Mouse (Mus musculus) brown adipose tissue, adult 24 weeks (tissue): ENCODE measurements around the gene Mast1. TPM values are rescaled to one million over a fixed set of nuclear protein-coding genes. Genes with fewer than 3 reads are reported as not detected.
A peak's percentile ranks its signal among the peaks of the same experiment; 100 is the strongest.

Experiments used
- H3K27ac ChIP-seq: fragments of 200-500 bp; replicated peaks from 2 replicates; pipeline ENCODE4 v1.5.1; 2012; ENCODE audit warnings: low read depth, mild to moderate bottlenecking, low read length
- H3K4me1 ChIP-seq: fragments of 200-500 bp; 2 replicates; pipeline ENCODE4 v1.6.1; 2012; ENCODE audit warnings: low read length, mixed read lengths; ENCODE audit not compliant: control insufficient read depth, insufficient read depth, insufficient read length
- H3K4me3 ChIP-seq: fragments of 200-500 bp; 2 replicates; pipeline ENCODE4 v1.5.1; 2012; ENCODE audit warnings: low read depth, mild to moderate bottlenecking, low read length, moderate library complexity; ENCODE audit not compliant: insufficient read depth
- polyA plus RNA-seq: library from polyadenylated mRNA; stranded (reverse); fragments of >200 nt; gene quantifications from 2 replicates; pipeline ENCODE4 v1.2.4, GENCODE M21; 2012; ENCODE audit not compliant: missing spikeins, insufficient read depth, insufficient read length

Mast1 gene
- polyA plus RNA-seq, 1 experiment: not detected

GRCm38 (mm10) chr8:84965731-84966291 is 28.7 kb upstream of the Mast1 start:
- no peak overlapping the region for H3K27ac ChIP-seq
- H3K4me1 ChIP-seq: peaks cover 14% of the 10 kb centered on the region; the same call in 1 of the 2 replicates
- peak overlapping the region; percentile 64 for H3K4me3 ChIP-seq

GRCm38 (mm10) chr8:84963952-84964351 is 26.8 kb upstream of the Mast1 start:
- Histone ChIP-seq H3K4me3 (no peak overlapping the region), H3K4me1 (peaks cover 12% of the 10 kb centered on the region; the same call in 1 of the 2 replicates), H3K27ac (no peak overlapping the region)

GRCm38 (mm10) chr8:84959811-84960210 is 22.7 kb upstream of the Mast1 start:
- Histone ChIP-seq H3K27ac (no peak overlapping the region), H3K4me3 (no peak overlapping the region), H3K4me1 (no peaks in the 10 kb centered on the region)

GRCm38 (mm10) chr8:84956768-84957167 is 19.6 kb upstream of the Mast1 start:
- no peaks in the 10 kb centered on the region for H3K4me1 ChIP-seq
- no peak overlapping the region for H3K27ac ChIP-seq
- H3K4me3 ChIP-seq: no peak overlapping the region

GRCm38 (mm10) chr8:84952612-84953255 is 15.6 kb upstream of the Mast1 start:
- Histone ChIP-seq H3K27ac (no peak overlapping the region), H3K4me1 (no peaks in the 10 kb centered on the region), H3K4me3 (no peak overlapping the region)

- Histone ChIP-seq H3K27ac (no peak overlapping the region), H3K4me3 (no peak overlapping the region), H3K4me1 (no peaks in the 10 kb centered on the region)
These were observed 12.6 kb upstream of the Mast1 start for GRCm38 (mm10) chr8:84949753-84950152.

- no peaks in the 10 kb centered on the region for H3K4me1 ChIP-seq
- no peak overlapping the region for H3K4me3 ChIP-seq
- no peak overlapping the region for H3K27ac ChIP-seq
These were observed 10.0 kb upstream of the Mast1 start for GRCm38 (mm10) chr8:84947241-84947545.

GRCm38 (mm10) chr8:84946528-84947240 is 9.5 kb upstream of the Mast1 start, which contains the start of gene Rtbdn:
Gene Rtbdn, plus strand, starts transcription at chr8:84946991.
- Histone ChIP-seq H3K27ac (no peak within 1 kb of the TSS), H3K4me1 (no peaks in the 10 kb centered on the region), H3K4me3 (peak within 1 kb of the TSS; percentile 20)

- Histone ChIP-seq H3K27ac (no peak overlapping the region), H3K4me1 (no peaks in the 10 kb centered on the region), H3K4me3 (peak overlapping the region; percentile 20)
These were observed 8.7 kb upstream of the Mast1 start for GRCm38 (mm10) chr8:84945633-84946527.

- no peak overlapping the region for H3K27ac ChIP-seq
- H3K4me1 ChIP-seq: no peaks in the 10 kb centered on the region
- peak overlapping the region; percentile 20; the same call in 1 of the 2 replicates for H3K4me3 ChIP-seq
These were observed 8.1 kb upstream of the Mast1 start for GRCm38 (mm10) chr8:84945235-84945632.

- Histone ChIP-seq H3K4me1 (no peaks in the 10 kb centered on the region), H3K4me3 (peak overlapping the region; percentile 30), H3K27ac (no peak overlapping the region)
These were observed 7.5 kb upstream of the Mast1 start for GRCm38 (mm10) chr8:84944478-84945160.

GRCm38 (mm10) chr8:84943699-84944098 is 6.5 kb upstream of the Mast1 start:
- H3K4me1 ChIP-seq: no peaks in the 10 kb centered on the region
- no peak overlapping the region for H3K4me3 ChIP-seq
- no peak overlapping the region for H3K27ac ChIP-seq

GRCm38 (mm10) chr8:84937620-84938485 is 694 bp upstream of the Mast1 start:
- Histone ChIP-seq H3K4me3 (no peak overlapping the region), H3K4me1 (0 out of 2 replicates have a peak, but pooled peaks cover 2% of the 10 kb centered on the region), H3K27ac (no peak overlapping the region)
